11 mouse cellular contexts compared by ENCODE assay signal in the genomic region with DNA sequence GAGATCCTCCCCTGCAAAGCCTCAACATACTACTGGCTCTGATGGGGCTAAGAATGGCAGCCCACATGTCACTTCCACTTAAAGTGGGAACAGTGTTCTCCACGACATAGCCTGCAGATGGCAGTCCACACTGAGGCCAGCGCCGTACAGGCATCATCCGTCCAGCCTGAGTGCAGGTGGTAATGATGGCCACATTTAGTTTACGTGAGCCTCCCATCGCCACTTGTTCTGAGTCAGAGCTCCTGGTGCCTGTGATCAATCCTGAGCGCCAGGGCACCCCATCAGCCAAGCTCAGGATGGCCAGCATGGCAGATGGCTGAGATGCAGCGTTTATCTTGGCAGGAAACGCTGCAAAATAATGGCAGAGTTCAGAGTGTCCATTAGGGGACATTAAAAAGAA.
DNase-seq lines count a peak whose midpoint lies in the region; TF ChIP-seq lines count a peak whose summit lies in the region.
"Had no signal": no experiment of that assay in that cellular context is flagged by ENCODE, and none has a peak within 500 bp of the region (broad histone marks: within the 10 kb centered on the region; RNA-seq: fewer than 3 reads in every experiment).

No protein-coding gene starts in this region.

- no peak for TF ChIP-seq POLR2A in heart, adult 2 months (IDR thresholded peaks at IDR 0.05; ENCODE audit: insufficient read depth, low read depth, low read length)
- no peak for TF ChIP-seq POLR2A in ES-Bruce4 (IDR thresholded peaks at IDR 0.05; ENCODE audit: insufficient read depth, low read length)
- no peak for TF ChIP-seq POLR2A in cerebellum, adult 2 months (IDR thresholded peaks at IDR 0.05; ENCODE audit: borderline replicate concordance, insufficient read depth, low read length)

- no peak overlapping the region for H3K4me3 ChIP-seq in heart, adult 2 months
- no peak overlapping the region for H3K4me3 ChIP-seq in layer of hippocampus, adult 2 months
- H3K4me3 ChIP-seq in ES-Bruce4 (ENCODE audit: low read depth, low read length), result no peak overlapping the region
- H3K4me3 ChIP-seq in cerebellum, adult 2 months (replicated peaks; ENCODE audit: insufficient read depth, low read depth, low read length), result no peak overlapping the region

- DNase-seq in heart, adult 2 months, result no peak
- no peak for DNase-seq in heart, postnatal 10 days
- no peak for DNase-seq in layer of hippocampus, adult 2 months (ENCODE audit: low spot score in 2 of 2)
- DNase-seq in layer of hippocampus, adult 9-11 months, result no peak
- peak; percentile 82 to 94 for DNase-seq in cerebellum, adult 2 months
- no peak for DNase-seq in embryo, embryonic 11 days
- no peak for DNase-seq in urinary bladder, postnatal 10 days (ENCODE audit: low spot score)
- DNase-seq: adrenal gland, adult 2 months; kidney, postnatal 14 days; thymus, postnatal 25 days had no signal

- H3K79me2 ChIP-seq in heart, adult 2 months (replicated peaks; ENCODE audit: control insufficient read depth, insufficient read depth, low read length), result no peaks in the 10 kb centered on the region

- peaks cover 8% of the 10 kb centered on the region for H3K4me1 ChIP-seq in heart, adult 2 months (ENCODE audit: control insufficient read depth, insufficient read depth, low read length)
- peaks cover 6% of the 10 kb centered on the region for H3K4me1 ChIP-seq in ES-Bruce4 (ENCODE audit: control insufficient read depth, insufficient read depth, low read length)
- peaks cover 7% of the 10 kb centered on the region; the same call in 1 of the 2 replicates for H3K4me1 ChIP-seq in cerebellum, adult 2 months (ENCODE audit: control insufficient read depth, insufficient read depth, low read length)

- peak overlapping the region; percentile 15; the same call in 1 of the 2 replicates for H3K27ac ChIP-seq in heart, adult 2 months
- H3K27ac ChIP-seq in layer of hippocampus, adult 2 months, result no peak overlapping the region
- no peak overlapping the region for H3K27ac ChIP-seq in ES-Bruce4 (ENCODE audit: insufficient read depth, low read length)
- no peak overlapping the region for H3K27ac ChIP-seq in cerebellum, adult 2 months (ENCODE audit: insufficient read depth, low read length)

- H3K27me3 ChIP-seq in heart, adult 2 months (ENCODE audit: control insufficient read depth, insufficient read depth, low read length), result no peaks in the 10 kb centered on the region
- no peaks in the 10 kb centered on the region for H3K27me3 ChIP-seq in ES-Bruce4 (ENCODE audit: control insufficient read depth, insufficient read depth, low read length, poor library complexity, severe bottlenecking)
- no peaks in the 10 kb centered on the region for H3K27me3 ChIP-seq in cerebellum, adult 2 months (ENCODE audit: control insufficient read depth, insufficient read depth, low read length)

- H3K9me3 ChIP-seq in ES-Bruce4 (replicated peaks; ENCODE audit: control insufficient read depth, insufficient read depth, low read length, poor library complexity, severe bottlenecking), result no peaks in the 10 kb centered on the region

- H3K36me3 ChIP-seq in heart, adult 2 months (ENCODE audit: control insufficient read depth, insufficient read depth, low read length), result no peaks in the 10 kb centered on the region
- H3K36me3 ChIP-seq in ES-Bruce4 (ENCODE audit: control insufficient read depth, insufficient read depth, low read length, poor library complexity, severe bottlenecking), result no peaks in the 10 kb centered on the region

- no peak for TF ChIP-seq EP300 in heart, adult 2 months (IDR thresholded peaks at IDR 0.05; ENCODE audit: insufficient read depth, low read depth, low read length)
- TF ChIP-seq EP300 in ES-Bruce4 (IDR thresholded peaks at IDR 0.05; ENCODE audit: insufficient read depth, low read depth, low read length), result no peak

- TF ChIP-seq CTCF in heart, adult 2 months (IDR thresholded peaks at IDR 0.05), result peak; percentile 70
- peak; percentile 55 for TF ChIP-seq CTCF in layer of hippocampus, adult 2 months (conservative IDR thresholded peaks at IDR 0.05)
- TF ChIP-seq CTCF in ES-Bruce4 (IDR thresholded peaks at IDR 0.05; ENCODE audit: low read depth, low read length), result peak; percentile 41
- peak; percentile 83 for TF ChIP-seq CTCF in cerebellum, adult 2 months (IDR thresholded peaks at IDR 0.05; ENCODE audit: borderline replicate concordance, insufficient read depth, low read depth, low read length)

- WGBS in heart, adult 2 months, result 53% methylated on average over 9 of the region's 9 CpGs
- WGBS in cerebellum, adult 2 months, result 1% methylated on average over 9 of the region's 9 CpGs

- no peak overlapping the region for H3K9ac ChIP-seq in heart, adult 2 months (ENCODE audit: low read depth, low read length)
- no peak overlapping the region for H3K9ac ChIP-seq in ES-Bruce4 (ENCODE audit: low read depth, poor library complexity, severe bottlenecking)

- intact Hi-C loops in heart, adult 2 months (cut with DNase I), result loop anchor here (2.0 to 10.0 kb wide), 3 partner anchors 101 to 327 kb away; no protein-coding TSS in a partner anchor
- intact Hi-C loops in heart, postnatal 10 days (cut with DNase I), result no loop called here

Comparison
In these comparisons a context has a peak if more than half of its experiments do, and no peak if none do; other contexts are left out.
1. DNase-seq: peak in cerebellum, adult 2 months (2 of 2); none in heart, adult 2 months (0 of 2), heart, postnatal 10 days (0 of 2), layer of hippocampus, adult 2 months (0 of 2), layer of hippocampus, adult 9-11 months (single experiment), embryo, embryonic 11 days (single experiment) and urinary bladder, postnatal 10 days (single experiment).
2. Peak in every context shown above with its lines, with median percentiles within 50 percentile points of each other: CTCF ChIP-seq.